Mouse (Mus musculus) mouse trophoblast stem cell (cell line): ENCODE data around the gene Stim1.
"Not testable (repeated sequence)": the region's sequence is repeated elsewhere in the genome, so short reads cannot be mapped to it uniquely, and the experiment has no call there.

Experiments
- in situ Hi-C, 2 experiments: fragments of 300-500 bp; cut with MseI, MboI; formaldehyde crosslinking; loops; 2 replicates in 1 of 2; 3 replicates in 1 of 2; pipeline ENCODE4 v1.15.1; 2025

Stim1 gene

GRCm38 (mm10) chr7:102249531-102249895 is 18.1 kb upstream of the Stim1 start:
- in situ Hi-C loops, result no loop called here

GRCm38 (mm10) chr7:102249896-102250630 is 17.5 kb upstream of the Stim1 start:
- in situ Hi-C loops, result no loop called here

GRCm38 (mm10) chr7:102250631-102251214 is 16.9 kb upstream of the Stim1 start:
- in situ Hi-C loops, result no loop called here

- in situ Hi-C loops, result no loop called here
Observed at GRCm38 (mm10) chr7:102253631-102254030, 14.0 kb upstream of the Stim1 start.

- in situ Hi-C loops, result loop anchor here (5.0 kb wide), 2 partner anchors 156 to 161 kb away; no protein-coding TSS in a partner anchor
Observed at GRCm38 (mm10) chr7:102255954-102256353, 11.7 kb upstream of the Stim1 start, which contains the start of gene Rhog. Gene Rhog, minus strand, starts transcription at chr7:102256054.

- in situ Hi-C loops, result loop anchor here (5.0 kb wide), 2 partner anchors 156 to 161 kb away; no protein-coding TSS in a partner anchor
Observed at GRCm38 (mm10) chr7:102256636-102257035, 11.0 kb upstream of the Stim1 start.

GRCm38 (mm10) chr7:102258189-102258588 is 9.4 kb upstream of the Stim1 start:
- in situ Hi-C loops, result loop anchor here (5.0 kb wide), 2 partner anchors 154 to 159 kb away; no protein-coding TSS in a partner anchor

- in situ Hi-C loops, result loop anchor here (5.0 kb wide), 2 partner anchors 154 to 159 kb away; no protein-coding TSS in a partner anchor
Observed at GRCm38 (mm10) chr7:102258753-102259152, 8.9 kb upstream of the Stim1 start.

- in situ Hi-C loops, result loop anchor here (5.0 kb wide), 2 partner anchors 152 to 157 kb away; no protein-coding TSS in a partner anchor
Observed at GRCm38 (mm10) chr7:102259716-102260479, 7.7 kb upstream of the Stim1 start.

- in situ Hi-C loops, result no loop called here
Observed at GRCm38 (mm10) chr7:102260518-102260917, 7.1 kb upstream of the Stim1 start.

GRCm38 (mm10) chr7:102263020-102263419 is 4.6 kb upstream of the Stim1 start:
- in situ Hi-C loops, result no loop called here

- in situ Hi-C loops, result not testable (repeated sequence)
Observed at GRCm38 (mm10) chr7:102266021-102266400, 1.6 kb upstream of the Stim1 start.

GRCm38 (mm10) chr7:102266401-102267042 is 1.1 kb upstream of the Stim1 start:
- in situ Hi-C loops, result no loop called here

- in situ Hi-C loops, result no loop called here
Observed at GRCm38 (mm10) chr7:102267113-102267579, 460 bp upstream of the Stim1 start.

- in situ Hi-C loops, result no loop called here
Observed at GRCm38 (mm10) chr7:102268395-102268748, 766 bp downstream of the Stim1 start.

- in situ Hi-C loops, result no loop called here
Observed at GRCm38 (mm10) chr7:102272422-102272948, 4.9 kb downstream of the Stim1 start.

- in situ Hi-C loops, result no loop called here
Observed at GRCm38 (mm10) chr7:102281403-102281802, 13.8 kb downstream of the Stim1 start.

- in situ Hi-C loops, result no loop called here
Observed at GRCm38 (mm10) chr7:102282261-102282660, 14.7 kb downstream of the Stim1 start.

- in situ Hi-C loops, result no loop called here
Observed at GRCm38 (mm10) chr7:102289466-102289865, 21.9 kb downstream of the Stim1 start.

GRCm38 (mm10) chr7:102292228-102292627 is 24.6 kb downstream of the Stim1 start:
- in situ Hi-C loops, result no loop called here

GRCm38 (mm10) chr7:102293234-102293633 is 25.6 kb downstream of the Stim1 start:
- in situ Hi-C loops, result no loop called here
